ENCODE assay signal across 9 mouse cellular contexts in the genomic region with DNA sequence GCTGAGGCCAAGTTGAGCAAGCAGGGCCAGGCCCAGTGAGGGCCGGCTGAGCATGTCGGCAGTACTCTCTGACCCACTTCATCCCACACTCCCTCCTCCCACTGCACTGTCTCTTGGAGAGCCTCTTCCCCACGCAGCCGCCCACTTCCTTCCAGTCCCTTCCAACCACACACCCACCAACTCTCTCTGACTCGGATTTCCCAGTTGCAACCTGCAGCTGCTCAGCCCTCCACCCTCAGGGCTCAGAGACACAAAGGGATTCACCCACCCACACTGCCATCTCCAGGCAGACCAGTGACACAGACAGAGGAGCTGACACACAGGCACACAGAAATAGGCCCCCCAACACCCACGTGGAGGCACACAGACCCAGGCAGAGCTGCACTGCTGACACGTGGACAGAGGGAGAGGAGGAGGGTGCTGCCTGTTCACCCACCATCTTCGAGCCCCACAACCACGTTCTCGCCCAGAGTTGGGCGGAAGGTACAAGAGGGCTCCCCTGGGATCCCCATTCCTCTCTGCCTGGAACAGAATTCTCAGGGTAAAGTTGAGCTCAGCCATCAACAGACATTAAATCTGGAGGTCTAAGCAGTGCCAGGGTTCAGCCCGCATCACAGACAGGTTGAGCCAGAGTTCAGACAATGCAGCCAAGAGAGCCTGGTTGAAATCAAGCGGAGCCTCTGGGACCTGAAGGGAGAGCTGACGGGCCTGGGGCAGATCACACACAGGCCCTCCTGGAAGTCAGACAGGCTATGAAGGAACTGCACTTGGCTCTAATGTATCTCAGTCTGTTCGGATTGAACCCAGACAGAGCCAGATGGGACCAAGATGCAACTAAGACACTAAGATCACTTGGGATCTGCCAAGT. TPM values are rescaled to one million over a fixed set of nuclear protein-coding genes. Genes with fewer than 3 reads are reported as not detected.
A peak's percentile ranks its signal among the peaks of the same experiment; 100 is the strongest.
DNase-seq lines count a peak whose midpoint lies in the region; ATAC-seq lines count a peak whose summit lies in the region.
"Had no signal": no experiment of that assay in that cellular context is flagged by ENCODE, and none has a peak within 500 bp of the region (broad histone marks: within the 10 kb centered on the region; RNA-seq: fewer than 3 reads in every experiment).

No protein-coding gene starts in this region.

- H3K27ac ChIP-seq in liver, embryonic 16.5 days (ENCODE audit: low read length): 0 out of 2 replicates have a peak overlapping the region, but pooled peaks have one; percentile 15
- H3K27ac ChIP-seq in stomach, embryonic 16.5 days (ENCODE audit: low read length): no peak overlapping the region

- no peak overlapping the region for H3K9ac ChIP-seq in liver, embryonic 16.5 days (ENCODE audit: low read depth, low read length)
- H3K9ac ChIP-seq in stomach, embryonic 16.5 days (ENCODE audit: low read length): no peak overlapping the region

- peak; percentile 41 for DNase-seq in CD4-positive, CD25-positive, alpha-beta regulatory T cell, adult 2 months (ENCODE audit: low read depth, low spot score)
- peak; percentile 33 for DNase-seq in urinary bladder, postnatal 25 days (ENCODE audit: low spot score)
- no peak for DNase-seq in urinary bladder, postnatal 10 days (ENCODE audit: low spot score)
- peak; percentile 63 for DNase-seq in heart, adult 9 months (ENCODE audit: low spot score in 2 of 2)
- peak; percentile 76 for DNase-seq in kidney, postnatal 10 days

- no peaks in the 10 kb centered on the region for H3K27me3 ChIP-seq in liver, embryonic 16.5 days (ENCODE audit: control insufficient read depth, insufficient read depth, low read depth, low read length)
- H3K27me3 ChIP-seq in stomach, embryonic 16.5 days (ENCODE audit: control insufficient read depth, insufficient read depth, low read length): no peaks in the 10 kb centered on the region

- peaks cover 11% of the 10 kb centered on the region; the same call in 1 of the 2 replicates for H3K4me1 ChIP-seq in liver, embryonic 16.5 days (ENCODE audit: control insufficient read depth, low read depth, low read length)
- peaks cover 3% of the 10 kb centered on the region; the same call in 1 of the 2 replicates for H3K4me1 ChIP-seq in stomach, embryonic 16.5 days (ENCODE audit: control insufficient read depth, insufficient read depth, low read length)

- H3K4me3 ChIP-seq in liver, embryonic 16.5 days (ENCODE audit: low read depth, low read length): no peak overlapping the region
- H3K4me3 ChIP-seq in stomach, embryonic 16.5 days (replicated peaks; ENCODE audit: low read length): no peak overlapping the region

- no peaks in the 10 kb centered on the region for H3K9me3 ChIP-seq in liver, embryonic 16.5 days (replicated peaks; ENCODE audit: control insufficient read depth, low read length)
- no peaks in the 10 kb centered on the region for H3K9me3 ChIP-seq in stomach, embryonic 16.5 days (replicated peaks; ENCODE audit: control insufficient read depth, low read length)

- no peak overlapping the region for H3K4me2 ChIP-seq in liver, embryonic 16.5 days (ENCODE audit: low read depth, low read length)
- no peak overlapping the region for H3K4me2 ChIP-seq in stomach, embryonic 16.5 days (ENCODE audit: low read depth, low read length)

- no peak for ATAC-seq in CD4-positive, CD25-positive, alpha-beta regulatory T cell, adult 4 months
- ATAC-seq in liver, embryonic 16.5 days (ENCODE audit: low read depth): peak; percentile 43
- peak; percentile 34; the same call in 1 of the 2 replicates for ATAC-seq in stomach, embryonic 16.5 days (ENCODE audit: insufficient read depth, low FRiP score)

- no peaks in the 10 kb centered on the region for H3K36me3 ChIP-seq in liver, embryonic 16.5 days (ENCODE audit: control insufficient read depth, insufficient read depth)
- no peaks in the 10 kb centered on the region for H3K36me3 ChIP-seq in stomach, embryonic 16.5 days (ENCODE audit: control insufficient read depth, insufficient read depth, low read length)

- WGBS in liver, embryonic 16.5 days (ENCODE audit: insufficient replicate concordance): 43% methylated on average over 15 of the region's 15 CpGs
- 50% methylated on average over 15 of the region's 15 CpGs for WGBS in stomach, embryonic 16.5 days

RNA-seq across cellular contexts. Expression of a gene that starts 7.9 kb away (rescaled TPM):
- polyA plus RNA-seq in CD4-positive, CD25-positive, alpha-beta regulatory T cell, adult 4 months (2017; shearing (Covaris generic)): 100 to 1,000 TPM in 1 of 2 experiments, 10 to 100 TPM in 1; 62.0 to 110 TPM
- polyA plus RNA-seq in liver, embryonic 16.5 days (2015; fragmentation: Nextera tagmentation; extraction: Ambion mirVana): 11.8 TPM in 2 replicates
- polyA plus RNA-seq in stomach, embryonic 16.5 days (2015; fragmentation: Nextera tagmentation; extraction: Ambion mirVana): 43.1 and 48.6 TPM in 2 replicates

RNA-seq across cellular contexts. Expression of a gene that starts 8.2 kb away (rescaled TPM):
- polyA plus RNA-seq in CD4-positive, CD25-positive, alpha-beta regulatory T cell, adult 4 months (2017; shearing (Covaris generic)): not detected
- 0.25 and 0.40 TPM in 2 replicates for polyA plus RNA-seq in liver, embryonic 16.5 days (2015; fragmentation: Nextera tagmentation; extraction: Ambion mirVana)
- 2.9 and 3.6 TPM in 2 replicates for polyA plus RNA-seq in stomach, embryonic 16.5 days (2015; fragmentation: Nextera tagmentation; extraction: Ambion mirVana)

RNA-seq across cellular contexts. Expression of a gene that starts 15.8 kb away (rescaled TPM):
- 1 to 10 TPM; 3.9 to 6.8 TPM for polyA plus RNA-seq in CD4-positive, CD25-positive, alpha-beta regulatory T cell, adult 4 months (2017; shearing (Covaris generic))
- 72.9 and 80.3 TPM in 2 replicates for polyA plus RNA-seq in liver, embryonic 16.5 days (2015; fragmentation: Nextera tagmentation; extraction: Ambion mirVana)
- 35.2 and 36.1 TPM in 2 replicates for polyA plus RNA-seq in stomach, embryonic 16.5 days (2015; fragmentation: Nextera tagmentation; extraction: Ambion mirVana)

RNA-seq across cellular contexts. Expression of a gene that starts 30.8 kb away (rescaled TPM):
- under 1 TPM; 0.65 to 0.99 TPM for polyA plus RNA-seq in CD4-positive, CD25-positive, alpha-beta regulatory T cell, adult 4 months (2017; shearing (Covaris generic))
- polyA plus RNA-seq in liver, embryonic 16.5 days (2015; fragmentation: Nextera tagmentation; extraction: Ambion mirVana): not detected in 2 replicates
- polyA plus RNA-seq in stomach, embryonic 16.5 days (2015; fragmentation: Nextera tagmentation; extraction: Ambion mirVana): not detected in 2 replicates
- polyA plus RNA-seq: heart, embryonic 14.5 days had no signal

RNA-seq across cellular contexts. Expression of a gene that starts 39.7 kb away (rescaled TPM):
- polyA plus RNA-seq in CD4-positive, CD25-positive, alpha-beta regulatory T cell, adult 4 months (2017; shearing (Covaris generic)): 1 to 10 TPM; 5.8 to 6.6 TPM
- 7.5 and 7.9 TPM in 2 replicates for polyA plus RNA-seq in liver, embryonic 16.5 days (2015; fragmentation: Nextera tagmentation; extraction: Ambion mirVana)
- 10.5 and 16.4 TPM in 2 replicates for polyA plus RNA-seq in stomach, embryonic 16.5 days (2015; fragmentation: Nextera tagmentation; extraction: Ambion mirVana)
